Mouse (Mus musculus) hindbrain, embryonic 11.5 days (tissue): ENCODE measurements around the gene Mb21d2. TPM values are rescaled to one million over a fixed set of nuclear protein-coding genes. Genes with fewer than 3 reads are reported as not detected.
A peak's percentile ranks its signal among the peaks of the same experiment; 100 is the strongest.

Experiments used
- ATAC-seq: fragments of 200-750 bp; cut with Nextera tagmentation; 2 replicates; pipeline ENCODE4 v1.8.0; 2017; ENCODE audit warnings: mild to moderate bottlenecking, moderate TSS enrichment, moderate library complexity; ENCODE audit not compliant: low FRiP score
- DNase-seq: peaks from one replicate; pipeline ENCODE4 v3.0.0-alpha.2; 2015; ENCODE audit warnings: low spot score
- H3K27ac ChIP-seq: fragments of 300-500 bp; sonication (generic); 2 replicates; pipeline ENCODE4 v1.5.1; 2014; ENCODE audit warnings: mild to moderate bottlenecking, low read depth, low read length
- H3K27me3 ChIP-seq: fragments of 300-500 bp; sonication (generic); 2 replicates; pipeline ENCODE4 v1.6.1; 2014; ENCODE audit warnings: mild to moderate bottlenecking, low read length, moderate library complexity, mixed read lengths; ENCODE audit not compliant: control insufficient read depth, insufficient read depth
- H3K36me3 ChIP-seq: fragments of 300-500 bp; sonication (generic); 2 replicates; pipeline ENCODE4 v1.6.1; 2014; ENCODE audit warnings: mild to moderate bottlenecking, low read length, moderate library complexity, mixed read lengths; ENCODE audit not compliant: control insufficient read depth, insufficient read depth
- H3K4me1 ChIP-seq: fragments of 300-500 bp; sonication (generic); replicated peaks from 2 replicates; pipeline ENCODE4 v1.6.1; 2014; ENCODE audit warnings: low read length, mixed read lengths; ENCODE audit not compliant: control insufficient read depth, insufficient read depth
- H3K4me2 ChIP-seq: fragments of 300-500 bp; sonication (generic); replicated peaks from 2 replicates; pipeline ENCODE4 v1.6.1; 2014; ENCODE audit warnings: mild to moderate bottlenecking, low read depth, low read length
- H3K4me3 ChIP-seq: fragments of 300-500 bp; sonication (generic); 2 replicates; pipeline ENCODE4 v1.5.1; 2014; ENCODE audit warnings: low read depth, low read length
- H3K9ac ChIP-seq: fragments of 300-500 bp; sonication (generic); 2 replicates; pipeline ENCODE4 v1.6.1; 2014; ENCODE audit warnings: low read depth, low read length
- H3K9me3 ChIP-seq: fragments of 300-500 bp; sonication (generic); 2 replicates; pipeline ENCODE4 v1.6.1; 2016; ENCODE audit warnings: low read length; ENCODE audit not compliant: control insufficient read depth
- WGBS: fragments of 180-500 bp; shearing (Covaris S2); extraction: QIAGEN DNeasy Blood & Tissue Kit; methylation state at CpG from one replicate; pipeline ENCODE4 v1.1.7; 2014; 5-methylcytosine and 5-hydroxymethylcytosine counted together
- polyA plus RNA-seq: library from polyadenylated mRNA; unstranded; fragments of >200 nt; fragmentation: Nextera tagmentation; extraction: Ambion mirVana; gene quantifications from 2 replicates; pipeline ENCODE4 v1.2.1, GENCODE M21; 2014

The Mb21d2 gene
- polyA plus RNA-seq, 1 experiment from 2014 or later, result 8.6 TPM

DNA sequence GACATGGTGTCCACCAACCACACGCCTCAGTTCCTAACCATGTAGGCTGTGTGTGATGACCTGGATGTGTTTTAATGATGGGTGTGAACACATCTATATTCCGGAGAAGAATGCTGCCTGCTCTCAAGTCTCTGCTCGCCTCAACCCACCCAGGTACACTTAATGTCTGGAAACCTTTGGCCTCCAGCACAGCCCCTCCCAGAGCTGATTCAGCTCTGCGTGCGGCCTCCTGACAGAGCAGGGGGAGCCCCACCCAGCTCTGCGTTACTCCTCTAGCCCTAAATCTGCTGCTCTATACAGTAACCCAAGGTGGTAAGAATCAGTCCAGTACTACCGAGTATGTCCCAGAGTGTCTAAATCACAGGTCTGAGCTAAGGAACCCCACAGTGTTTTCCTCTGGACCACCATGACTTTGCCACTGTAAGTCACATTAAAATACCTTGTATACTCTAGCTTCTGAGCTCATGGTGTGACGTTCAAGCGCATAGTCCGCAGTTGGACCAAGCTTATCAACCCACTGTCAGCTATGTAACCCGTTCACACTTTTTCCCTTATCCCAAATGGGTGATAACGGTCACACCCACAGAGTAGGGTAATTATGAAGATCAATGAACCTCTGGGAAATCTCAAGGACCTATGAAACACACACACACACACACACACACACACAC is 49.7 kb downstream of the Mb21d2 start:
- peaks cover 8% of the 10 kb centered on the region; the same call in 1 of the 2 replicates for H3K4me1 ChIP-seq
- H3K9ac ChIP-seq, result no peak overlapping the region
- H3K27me3 ChIP-seq, result no peaks in the 10 kb centered on the region
- ATAC-seq (no peak), DNase-seq (no peak)
- no peaks in the 10 kb centered on the region for H3K36me3 ChIP-seq
- no peaks in the 10 kb centered on the region for H3K9me3 ChIP-seq
- WGBS, result 88% methylated on average over 12 of the region's 12 CpGs
- H3K27ac ChIP-seq, result no peak overlapping the region
- no peak overlapping the region for H3K4me2 ChIP-seq
- H3K4me3 ChIP-seq, result no peak overlapping the region

DNA sequence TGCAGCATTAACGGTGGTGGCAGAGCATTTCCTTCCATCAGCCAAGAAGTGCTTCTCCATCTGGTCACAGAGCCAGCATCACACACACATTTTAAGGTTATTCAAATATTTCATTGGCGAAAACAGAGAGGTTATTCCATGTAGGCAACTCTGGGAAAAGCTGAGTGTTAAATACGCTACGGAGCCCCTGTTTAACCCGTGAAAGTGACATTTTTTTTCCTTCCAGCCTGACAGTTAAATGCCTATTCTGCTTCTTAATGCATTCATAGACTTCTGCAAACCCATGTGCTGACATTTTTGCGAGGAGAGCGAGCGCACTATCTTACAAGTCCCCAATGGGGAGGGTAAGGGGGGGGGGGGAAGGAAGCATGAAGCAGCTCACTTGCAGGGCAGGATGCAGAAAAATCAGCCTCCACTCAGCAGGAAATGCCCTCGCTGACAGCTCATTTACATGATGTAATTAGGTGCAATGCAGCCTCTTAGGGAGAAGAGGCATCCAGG is 52.3 kb downstream of the Mb21d2 start:
- no peak overlapping the region for H3K9ac ChIP-seq
- H3K4me1 ChIP-seq, result peaks cover 8% of the 10 kb centered on the region; the same call in 1 of the 2 replicates
- H3K4me2 ChIP-seq, result no peak overlapping the region
- H3K9me3 ChIP-seq, result no peaks in the 10 kb centered on the region
- no peak overlapping the region for H3K27ac ChIP-seq
- DNase-seq, result no peak
- 63% methylated on average over 9 of the region's 9 CpGs for whole genome bisulfite sequencing
- no peak overlapping the region for H3K4me3 ChIP-seq
- H3K27me3 ChIP-seq, result no peaks in the 10 kb centered on the region
- H3K36me3 ChIP-seq, result no peaks in the 10 kb centered on the region
- ATAC-seq, result 0 out of 2 replicates have a peak, but pooled peaks have one; percentile 6

DNA sequence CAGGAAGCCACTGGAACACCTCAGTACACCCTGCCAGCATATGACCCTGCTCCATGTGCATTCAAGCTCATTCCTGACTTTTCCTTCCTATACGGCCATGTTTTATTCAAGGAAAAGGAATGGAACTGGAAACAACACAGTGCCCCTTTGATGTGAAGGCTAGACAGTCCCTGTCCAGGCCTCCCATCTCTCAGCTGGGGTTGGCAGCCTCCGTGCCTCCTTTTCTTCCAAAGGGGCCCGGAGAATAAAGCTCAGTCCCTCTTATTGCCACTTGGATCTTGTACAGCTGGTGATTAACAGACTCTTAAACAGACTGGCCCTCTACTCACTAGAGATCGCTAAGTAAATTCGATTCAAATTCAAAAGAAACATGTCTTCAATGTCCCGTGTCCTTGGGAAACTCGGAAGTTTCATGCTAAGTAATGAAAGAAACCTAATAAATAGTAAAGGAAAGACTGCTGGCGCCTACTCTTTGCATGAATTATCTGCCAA is 56.0 kb downstream of the Mb21d2 start:
- Histone ChIP-seq H3K4me1 (peaks cover 2% of the 10 kb centered on the region; the same call in 1 of the 2 replicates), H3K9ac (no peak overlapping the region), H3K9me3 (no peaks in the 10 kb centered on the region), H3K27ac (no peak overlapping the region), H3K27me3 (no peaks in the 10 kb centered on the region), H3K4me2 (no peak overlapping the region), H3K36me3 (no peaks in the 10 kb centered on the region), H3K4me3 (no peak overlapping the region)
- WGBS, result 75% methylated on average over 8 of the region's 8 CpGs
- ATAC-seq (no peak), DNase-seq (no peak)

DNA sequence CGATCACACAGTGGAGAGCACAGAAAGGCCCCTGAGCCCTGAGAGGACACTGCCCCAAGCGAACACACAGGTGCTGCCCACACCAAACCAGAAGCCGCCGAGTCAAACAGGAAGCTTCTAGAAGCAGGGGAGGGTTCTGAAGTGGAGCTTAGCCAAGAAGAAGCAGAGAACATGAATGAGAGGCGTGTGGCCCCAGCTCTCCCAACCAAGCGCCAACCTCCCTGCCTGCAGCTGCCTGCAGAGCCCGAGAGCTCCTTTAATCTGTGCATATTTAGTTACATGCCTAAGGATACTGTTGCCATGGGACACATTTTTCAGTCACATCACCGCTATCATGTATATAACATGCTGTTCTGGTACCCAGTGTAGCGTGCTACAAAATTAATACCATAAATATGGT is 58.6 kb downstream of the Mb21d2 start:
- Histone ChIP-seq H3K9me3 (no peaks in the 10 kb centered on the region), H3K36me3 (no peaks in the 10 kb centered on the region), H3K27me3 (no peaks in the 10 kb centered on the region), H3K4me3 (no peak overlapping the region), H3K9ac (no peak overlapping the region), H3K27ac (no peak overlapping the region), H3K4me2 (no peak overlapping the region), H3K4me1 (peaks cover 3% of the 10 kb centered on the region; the same call in 1 of the 2 replicates)
- DNase-seq, result peak; percentile 8
- 66% methylated on average over 9 of the region's 9 CpGs for WGBS
- ATAC-seq, result no peak

DNA sequence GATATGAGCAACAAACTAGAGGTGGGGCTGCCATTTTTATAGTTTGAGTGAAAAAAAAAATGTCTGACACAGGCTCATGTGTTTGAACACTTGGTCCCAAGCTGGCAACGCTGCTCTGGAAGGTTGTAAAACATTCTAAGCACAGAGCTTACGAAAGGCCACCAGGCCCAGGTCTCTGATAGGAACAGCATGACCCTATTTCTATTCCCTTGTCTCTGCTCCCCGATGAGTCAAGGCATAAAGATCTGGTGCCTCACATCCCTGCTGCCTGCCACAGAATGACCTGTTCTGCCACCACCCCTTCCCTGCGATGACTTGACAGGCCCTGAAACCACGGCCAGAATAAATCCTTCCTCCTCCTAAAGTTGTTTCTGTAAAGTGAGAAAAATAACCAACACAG is 59.0 kb downstream of the Mb21d2 start:
- H3K9me3 ChIP-seq, result no peaks in the 10 kb centered on the region
- no peaks in the 10 kb centered on the region for H3K36me3 ChIP-seq
- 78% methylated on average over 5 of the region's 5 CpGs for WGBS
- no peak overlapping the region for H3K4me2 ChIP-seq
- no peaks in the 10 kb centered on the region for H3K27me3 ChIP-seq
- H3K27ac ChIP-seq, result no peak overlapping the region
- DNase-seq (no peak), ATAC-seq (no peak)
- H3K9ac ChIP-seq, result no peak overlapping the region
- H3K4me3 ChIP-seq, result no peak overlapping the region
- H3K4me1 ChIP-seq, result peaks cover 3% of the 10 kb centered on the region; the same call in 1 of the 2 replicates

DNA sequence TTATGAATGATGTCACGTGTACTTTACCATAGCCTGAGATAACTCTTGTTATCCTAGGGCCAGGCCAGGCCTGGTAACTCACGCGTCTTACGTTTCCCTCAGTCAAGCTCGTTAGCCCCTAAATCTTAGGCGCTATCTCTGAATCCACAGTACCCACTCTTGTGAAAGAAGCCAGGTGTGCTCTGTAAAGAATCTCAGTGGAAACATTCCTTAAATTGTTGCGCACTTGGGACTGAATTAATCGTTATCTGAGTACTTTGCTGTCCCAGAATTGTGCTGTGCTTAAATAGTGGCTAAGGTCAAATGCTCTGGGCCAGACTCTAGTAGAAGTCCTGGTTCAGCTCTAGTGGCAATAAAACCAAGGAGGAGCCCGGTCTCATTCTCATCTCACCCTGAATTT is 60.6 kb downstream of the Mb21d2 start:
- H3K4me3 ChIP-seq, result no peak overlapping the region
- WGBS, result 86% methylated on average over 9 of the region's 9 CpGs
- ATAC-seq (no peak), DNase-seq (no peak)
- H3K4me1 ChIP-seq, result peaks cover 3% of the 10 kb centered on the region; the same call in 1 of the 2 replicates
- H3K27ac ChIP-seq, result no peak overlapping the region
- no peak overlapping the region for H3K4me2 ChIP-seq
- no peaks in the 10 kb centered on the region for H3K27me3 ChIP-seq
- no peaks in the 10 kb centered on the region for H3K36me3 ChIP-seq
- no peaks in the 10 kb centered on the region for H3K9me3 ChIP-seq
- no peak overlapping the region for H3K9ac ChIP-seq

DNA sequence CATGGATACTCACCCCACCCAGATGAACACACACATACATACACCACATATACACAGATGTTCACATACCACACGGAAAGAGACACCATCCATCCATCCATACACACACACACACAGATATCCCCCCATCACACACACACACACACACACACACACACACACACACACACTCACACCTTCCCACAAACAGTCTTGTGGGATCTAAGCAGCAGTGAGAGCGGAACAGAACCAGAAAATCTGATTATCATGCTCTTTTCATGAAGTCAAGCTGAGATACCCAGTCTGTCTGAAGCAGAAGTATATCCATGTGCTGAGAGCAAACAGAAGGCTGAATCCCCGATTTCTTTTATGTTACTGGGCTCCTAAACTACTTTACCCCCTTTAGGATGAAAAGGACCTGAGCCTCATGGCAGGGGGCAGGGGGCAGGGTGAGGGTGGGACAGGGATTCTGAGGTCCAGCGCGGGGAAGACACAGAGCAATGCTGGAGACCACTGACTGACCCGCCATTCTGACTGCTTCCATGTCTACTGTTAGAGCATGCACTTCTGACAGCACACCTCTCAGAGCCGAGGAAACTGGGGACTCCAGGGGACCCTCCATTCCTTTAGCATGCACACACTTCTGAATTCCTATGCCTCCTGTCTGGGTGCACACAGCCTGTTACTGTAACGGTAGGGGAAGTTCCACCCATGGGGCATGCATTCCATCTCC is 62.7 kb downstream of the Mb21d2 start:
- peak; percentile 28 for DNase-seq
- Histone ChIP-seq H3K27me3 (no peaks in the 10 kb centered on the region), H3K36me3 (no peaks in the 10 kb centered on the region), H3K9me3 (no peaks in the 10 kb centered on the region), H3K4me3 (no peak overlapping the region), H3K4me2 (no peak overlapping the region), H3K27ac (no peak overlapping the region; the same call in 1 of the 2 replicates), H3K4me1 (peaks cover 3% of the 10 kb centered on the region; the same call in 1 of the 2 replicates), H3K9ac (no peak overlapping the region)
- ATAC-seq, result peak; percentile 64
- 51% methylated on average over 8 of the region's 8 CpGs for WGBS

DNA sequence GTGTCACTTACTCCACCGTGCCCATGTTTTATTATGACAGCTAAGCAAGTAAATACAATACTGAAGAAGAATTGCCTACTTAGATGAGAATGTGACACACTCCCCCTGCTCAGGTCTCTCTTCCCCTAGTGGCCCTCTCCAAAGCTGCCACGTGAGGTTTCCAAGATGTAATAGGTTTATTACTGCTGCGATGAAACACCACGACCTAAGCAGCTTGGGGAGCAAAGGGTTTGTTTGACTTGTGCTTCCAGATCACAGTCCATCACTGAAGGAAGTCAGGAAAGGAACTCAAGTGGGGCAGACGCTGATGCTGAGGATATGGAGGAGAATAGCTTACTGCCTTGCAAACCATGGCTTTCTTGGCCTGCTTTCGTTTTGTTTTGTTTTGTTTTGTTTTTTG is 65.9 kb downstream of the Mb21d2 start:
- H3K36me3 ChIP-seq, result no peaks in the 10 kb centered on the region
- H3K4me1 ChIP-seq, result 0 out of 2 replicates have a peak, but pooled peaks cover 3% of the 10 kb centered on the region
- no peak overlapping the region for H3K4me3 ChIP-seq
- no peak overlapping the region for H3K4me2 ChIP-seq
- ATAC-seq, result no peak
- no peak overlapping the region for H3K9ac ChIP-seq
- no peaks in the 10 kb centered on the region for H3K9me3 ChIP-seq
- WGBS, result 86% methylated on average over 6 of the region's 6 CpGs
- H3K27ac ChIP-seq, result no peak overlapping the region
- no peak for DNase-seq
- no peaks in the 10 kb centered on the region for H3K27me3 ChIP-seq
